Mouse (Mus musculus): ENCODE data around the gene Odf2l. TPM values are rescaled to one million over a fixed set of nuclear protein-coding genes. Genes with fewer than 3 reads are reported as not detected.

Odf2l gene
- polyA plus RNA-seq, 1 experiment from 2014 or later: 18.7 TPM

DNA sequence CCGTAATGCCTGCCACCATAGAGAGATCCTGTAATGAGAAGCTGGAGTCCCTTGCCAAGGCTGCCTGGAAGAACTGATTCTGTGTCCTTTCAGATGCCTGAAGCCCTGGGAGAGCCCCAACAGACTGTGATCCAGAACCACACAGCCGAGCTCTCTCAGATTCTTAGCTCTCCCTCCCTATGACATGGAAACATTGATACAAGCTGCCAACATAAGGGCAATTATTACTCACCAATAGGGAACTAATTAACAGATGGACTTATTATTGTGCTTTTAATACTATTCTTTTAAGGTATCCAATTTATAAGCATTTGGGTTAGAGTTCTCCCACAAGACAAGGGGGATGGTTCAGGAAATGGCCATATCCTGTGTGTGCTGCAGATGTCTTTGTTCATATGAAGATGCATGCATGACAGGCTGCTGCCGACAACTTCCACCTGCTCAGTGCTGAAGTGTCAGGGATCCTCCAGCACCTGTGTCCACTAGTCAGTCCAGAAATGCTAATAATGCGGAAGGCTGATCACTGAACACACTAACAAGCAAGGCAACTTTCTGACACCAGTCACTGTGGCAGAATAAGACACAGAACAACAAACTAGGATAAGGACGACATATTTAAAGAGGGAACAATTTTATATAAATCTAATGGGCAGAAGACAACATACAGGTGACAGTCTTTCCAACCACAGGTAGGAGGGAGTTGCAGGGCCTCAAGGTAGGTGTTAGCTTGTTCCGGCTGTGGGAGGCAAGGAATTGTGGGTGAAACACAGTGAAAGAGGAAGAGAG, 52.4 kb downstream of the Odf2l start:
- H3K4me2 ChIP-seq: no peak overlapping the region
- H3K4me3 ChIP-seq (ENCODE audit: low read depth, low read length): no peak overlapping the region
- WGBS: 75% methylated on average over 6 of the region's 6 CpGs
- no peak for ATAC-seq (replicated peaks; ENCODE audit: low FRiP score)
- no peaks in the 10 kb centered on the region for H3K9me3 ChIP-seq (ENCODE audit: control insufficient read depth, low read length)
- no peaks in the 10 kb centered on the region for H3K36me3 ChIP-seq (ENCODE audit: control insufficient read depth, insufficient read depth, low read length)
- DNase-seq (ENCODE audit: low spot score): no peak
- no peaks in the 10 kb centered on the region for H3K4me1 ChIP-seq (replicated peaks; ENCODE audit: control insufficient read depth, insufficient read depth, low read length)
- no peak overlapping the region for H3K27ac ChIP-seq (ENCODE audit: low read depth, low read length)
- no peak overlapping the region for H3K9ac ChIP-seq (ENCODE audit: low read depth, low read length)
- H3K27me3 ChIP-seq (replicated peaks; ENCODE audit: control insufficient read depth, insufficient read depth, low read length): no peaks in the 10 kb centered on the region

DNA sequence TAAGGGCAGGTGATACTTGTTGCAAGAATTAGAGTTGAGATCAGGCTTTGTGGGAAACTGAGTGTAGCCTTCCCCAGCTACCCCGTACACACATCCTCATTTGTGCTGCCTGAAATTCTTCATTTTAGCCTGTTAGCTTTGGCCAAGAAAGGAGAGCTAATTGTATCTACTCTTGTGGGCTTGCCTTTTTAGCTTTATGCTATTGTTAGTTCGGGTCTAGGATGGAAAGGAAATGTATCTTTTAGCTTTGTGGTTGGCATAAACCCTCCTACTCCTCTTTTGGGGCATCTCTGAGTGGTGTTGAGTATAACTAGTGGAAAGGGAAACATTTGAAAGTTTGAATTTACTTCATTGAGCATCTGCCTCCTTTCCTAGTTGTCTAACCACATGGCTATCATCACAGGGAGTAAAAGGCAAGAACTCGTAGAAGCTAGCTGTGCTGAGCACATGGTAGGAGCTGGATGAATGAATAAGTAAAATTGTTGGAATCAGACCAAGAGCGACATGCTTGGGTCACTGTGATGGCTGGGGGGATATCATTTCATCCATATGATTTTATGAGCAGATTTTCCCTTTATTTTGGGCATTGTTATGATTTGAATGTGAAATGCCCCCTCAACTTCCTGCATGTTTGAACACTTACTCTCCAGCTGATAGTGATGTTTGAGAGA, 53.1 kb downstream of the Odf2l start:
- H3K4me1 ChIP-seq (replicated peaks; ENCODE audit: control insufficient read depth, insufficient read depth, low read length): no peaks in the 10 kb centered on the region
- DNase-seq (ENCODE audit: low spot score): no peak

DNA sequence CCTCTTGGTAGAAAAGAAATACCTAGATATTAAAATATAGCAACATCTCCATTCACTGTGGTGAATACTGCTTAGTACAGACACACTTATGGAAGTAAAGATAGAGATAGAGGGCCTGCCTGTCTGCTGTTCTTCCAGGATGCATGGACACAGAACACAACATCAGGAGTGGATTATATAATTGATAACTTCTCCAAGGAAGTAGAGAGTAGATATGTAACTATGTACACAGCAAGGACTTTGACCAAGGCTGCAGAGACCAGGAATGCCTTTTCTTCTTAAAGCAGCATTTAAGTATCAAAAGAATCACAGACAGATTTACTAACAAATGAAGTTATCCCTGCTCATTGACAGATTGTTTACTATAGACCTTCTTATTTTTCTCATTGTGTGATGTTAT, 66.3 kb downstream of the Odf2l start:
- Histone ChIP-seq H3K4me1 (replicated peaks; ENCODE audit: control insufficient read depth, insufficient read depth, low read length) (no peaks in the 10 kb centered on the region), H3K9me3 (ENCODE audit: control insufficient read depth, low read length) (no peaks in the 10 kb centered on the region), H3K36me3 (ENCODE audit: control insufficient read depth, insufficient read depth, low read length) (no peaks in the 10 kb centered on the region), H3K9ac (ENCODE audit: low read depth, low read length) (no peak overlapping the region), H3K27me3 (replicated peaks; ENCODE audit: control insufficient read depth, insufficient read depth, low read length) (no peaks in the 10 kb centered on the region), H3K4me2 (no peak overlapping the region), H3K4me3 (ENCODE audit: low read depth, low read length) (no peak overlapping the region), H3K27ac (ENCODE audit: low read depth, low read length) (no peak overlapping the region)
- ATAC-seq (replicated peaks; ENCODE audit: low FRiP score) (no peak), DNase-seq (ENCODE audit: low spot score) (no peak)

More for the DNA sequence above, 53.1 kb downstream of the Odf2l start:
- Histone ChIP-seq H3K27ac (ENCODE audit: low read depth, low read length) (no peak overlapping the region), H3K36me3 (ENCODE audit: control insufficient read depth, insufficient read depth, low read length) (no peaks in the 10 kb centered on the region), H3K9me3 (ENCODE audit: control insufficient read depth, low read length) (no peaks in the 10 kb centered on the region), H3K4me2 (no peak overlapping the region), H3K4me3 (ENCODE audit: low read depth, low read length) (no peak overlapping the region), H3K9ac (ENCODE audit: low read depth, low read length) (no peak overlapping the region), H3K27me3 (replicated peaks; ENCODE audit: control insufficient read depth, insufficient read depth, low read length) (no peaks in the 10 kb centered on the region)
- WGBS: 77% methylated on average over 4 of the region's 4 CpGs
- ATAC-seq (replicated peaks; ENCODE audit: low FRiP score): no peak

DNA sequence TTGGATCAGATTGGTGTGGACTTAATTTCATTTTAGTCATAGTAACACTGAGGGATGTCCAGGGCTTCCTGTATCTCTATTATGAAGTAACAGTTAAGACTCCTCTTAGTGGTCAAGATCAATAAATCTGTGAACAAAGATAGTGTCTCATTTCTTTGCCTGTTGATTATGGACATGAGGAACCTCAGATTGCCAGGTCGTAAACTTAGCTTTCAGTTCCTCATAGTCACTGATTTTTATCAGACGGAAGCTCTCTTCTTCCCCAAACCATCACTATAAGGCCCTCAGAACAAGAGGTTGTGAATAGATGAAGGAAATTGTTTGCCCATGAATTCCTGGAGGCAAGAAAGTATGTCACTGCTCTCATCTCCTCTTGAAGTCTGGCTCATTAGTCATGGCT, 73.6 kb downstream of the Odf2l start:
- no peak overlapping the region for H3K27ac ChIP-seq (ENCODE audit: low read depth, low read length)
- H3K9ac ChIP-seq (ENCODE audit: low read depth, low read length): no peak overlapping the region
- ATAC-seq (replicated peaks; ENCODE audit: low FRiP score): no peak
- H3K4me2 ChIP-seq: no peak overlapping the region
- H3K27me3 ChIP-seq (replicated peaks; ENCODE audit: control insufficient read depth, insufficient read depth, low read length): no peaks in the 10 kb centered on the region
- H3K4me1 ChIP-seq (replicated peaks; ENCODE audit: control insufficient read depth, insufficient read depth, low read length): no peaks in the 10 kb centered on the region
- H3K4me3 ChIP-seq (ENCODE audit: low read depth, low read length): no peak overlapping the region
- H3K9me3 ChIP-seq (ENCODE audit: control insufficient read depth, low read length): no peaks in the 10 kb centered on the region
- WGBS: 61% methylated on average over 2 of the region's 2 CpGs
- no peak for DNase-seq (ENCODE audit: low spot score)
- no peaks in the 10 kb centered on the region for H3K36me3 ChIP-seq (ENCODE audit: control insufficient read depth, insufficient read depth, low read length)

DNA sequence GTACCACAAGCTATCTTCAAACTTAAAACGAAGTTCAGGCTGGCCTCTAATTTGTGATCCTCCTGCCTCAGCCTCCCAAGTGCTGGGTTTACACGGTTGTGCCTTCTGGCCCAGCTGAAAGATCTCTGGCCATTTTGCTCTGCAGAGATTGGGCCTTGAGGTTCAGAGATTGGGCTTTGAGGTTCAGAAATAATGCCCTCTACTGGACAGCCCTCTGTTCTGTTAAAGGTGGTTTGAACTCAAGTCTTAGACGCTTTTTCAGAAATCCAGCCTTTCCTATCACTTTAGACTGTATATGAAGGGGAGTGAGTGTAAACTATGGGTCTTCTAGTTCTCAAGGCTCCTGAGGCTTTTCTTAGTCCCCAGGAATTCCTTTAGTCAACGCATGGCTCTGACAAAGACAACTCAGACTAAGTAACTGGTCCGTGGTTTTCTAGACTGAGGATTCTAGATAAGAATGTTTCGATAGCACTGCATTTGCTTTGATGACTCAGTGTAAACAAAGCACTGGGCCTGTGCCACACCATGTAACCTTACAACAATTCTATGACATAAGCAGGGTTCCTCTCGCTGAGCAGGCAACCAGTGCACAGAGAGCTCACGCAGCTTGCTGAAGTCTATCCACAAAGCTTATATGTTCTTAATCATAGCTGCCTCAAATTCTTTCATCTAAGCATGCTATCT, 77.0 kb downstream of the Odf2l start:
- ATAC-seq (replicated peaks; ENCODE audit: low FRiP score): no peak
- no peak overlapping the region for H3K27ac ChIP-seq (ENCODE audit: low read depth, low read length)
- no peaks in the 10 kb centered on the region for H3K27me3 ChIP-seq (replicated peaks; ENCODE audit: control insufficient read depth, insufficient read depth, low read length)
- H3K9ac ChIP-seq (ENCODE audit: low read depth, low read length): no peak overlapping the region
- no peaks in the 10 kb centered on the region for H3K4me1 ChIP-seq (replicated peaks; ENCODE audit: control insufficient read depth, insufficient read depth, low read length)
- H3K4me2 ChIP-seq: no peak overlapping the region
- H3K4me3 ChIP-seq (ENCODE audit: low read depth, low read length): no peak overlapping the region
- 55% methylated on average over 8 of the region's 8 CpGs for WGBS
- no peaks in the 10 kb centered on the region for H3K36me3 ChIP-seq (ENCODE audit: control insufficient read depth, insufficient read depth, low read length)
- DNase-seq (ENCODE audit: low spot score): no peak
- no peaks in the 10 kb centered on the region for H3K9me3 ChIP-seq (ENCODE audit: control insufficient read depth, low read length)

DNA sequence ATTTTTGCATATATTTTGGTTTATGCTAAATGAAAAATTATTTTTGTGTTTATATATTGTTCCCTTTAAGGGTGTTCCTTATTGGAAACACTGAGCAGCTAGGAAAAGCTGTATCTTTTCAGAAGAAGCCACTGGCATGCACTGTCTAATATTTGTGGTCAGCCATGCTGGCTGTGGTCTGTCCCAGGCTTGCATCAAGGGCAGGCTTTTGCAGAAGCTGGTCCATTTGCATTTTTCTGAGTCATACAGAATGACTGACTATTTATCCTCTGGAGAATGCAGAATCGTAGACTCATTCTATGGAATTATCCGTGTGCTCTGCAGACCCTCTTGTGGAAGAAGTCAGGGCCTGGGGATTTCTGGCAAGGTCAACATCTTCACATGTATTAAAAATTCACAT, 79.7 kb downstream of the Odf2l start:
- no peaks in the 10 kb centered on the region for H3K4me1 ChIP-seq (replicated peaks; ENCODE audit: control insufficient read depth, insufficient read depth, low read length)
- H3K4me2 ChIP-seq: no peak overlapping the region
- WGBS: 88% methylated on average over 2 of the region's 2 CpGs
- no peak overlapping the region for H3K9ac ChIP-seq (ENCODE audit: low read depth, low read length)
- DNase-seq (ENCODE audit: low spot score): no peak
- no peaks in the 10 kb centered on the region for H3K27me3 ChIP-seq (replicated peaks; ENCODE audit: control insufficient read depth, insufficient read depth, low read length)
- H3K27ac ChIP-seq (ENCODE audit: low read depth, low read length): no peak overlapping the region
- no peaks in the 10 kb centered on the region for H3K9me3 ChIP-seq (ENCODE audit: control insufficient read depth, low read length)
- no peak for ATAC-seq (replicated peaks; ENCODE audit: low FRiP score)
- H3K4me3 ChIP-seq (ENCODE audit: low read depth, low read length): no peak overlapping the region
- H3K36me3 ChIP-seq (ENCODE audit: control insufficient read depth, insufficient read depth, low read length): no peaks in the 10 kb centered on the region

Other genes starting within 250 kb of the Odf2l start
- not detected in 2 replicates for gene Clca4b, start 186.1 kb upstream of the Odf2l start, polyA plus RNA-seq (2014; fragmentation: Nextera tagmentation; extraction: Ambion mirVana)
- not detected in 2 replicates for gene Clca4a, start 143.5 kb upstream of the Odf2l start, polyA plus RNA-seq (2014; fragmentation: Nextera tagmentation; extraction: Ambion mirVana)
- not detected in 2 replicates for gene Clca1, start 85.8 kb upstream of the Odf2l start, polyA plus RNA-seq (2014; fragmentation: Nextera tagmentation; extraction: Ambion mirVana)
- gene Clca2, start 19.1 kb upstream of the Odf2l start, polyA plus RNA-seq (2014; fragmentation: Nextera tagmentation; extraction: Ambion mirVana): 0.07 TPM in 1 of 2 replicates, not detected in the other
- 0.44 and 0.64 TPM in 2 replicates for gene Col24a1, start 173.9 kb downstream of the Odf2l start, polyA plus RNA-seq (2014; fragmentation: Nextera tagmentation; extraction: Ambion mirVana)

All from liver, embryonic 11.5 days (tissue).